Mouse (Mus musculus): ENCODE measurements at regions not wholly inside any gene's neighbourhood (a gene's known extent, or its start where the extent isn't known, plus 50 kb on each side); places are given as distances from the start of the nearest gene placed in this dataset.

GRCm38 (mm10) chr15:72377201-72377600 is 1457.2 kb upstream of the Gm6569 start:
- Histone ChIP-seq H3K36me3 (ENCODE audit: control insufficient read depth, insufficient read depth) (no peaks in the 10 kb centered on the region), H3K79me2 (ENCODE audit: control insufficient read depth, insufficient read depth) (no peaks in the 10 kb centered on the region), H3ac (ENCODE audit: control insufficient read depth, insufficient read length) (no peak overlapping the region), H3K4me2 (ENCODE audit: low read depth) (no peak overlapping the region), H3K4me3 (no peak overlapping the region), H3K27me3 (ENCODE audit: control insufficient read depth, insufficient read depth, insufficient read length) (no peaks in the 10 kb centered on the region)
- no peak for TF ChIP-seq POLR2A (IDR thresholded peaks at IDR 0.05; ENCODE audit: insufficient read length, low read depth)
- TF ChIP-seq MYOD1 (IDR thresholded peaks at IDR 0.05; ENCODE audit: control insufficient read depth in 1 of 3, insufficient read length in 2 of 3, low read depth in 2 of 3): no peak
- no peak for TF ChIP-seq POLR2AphosphoS2 (IDR thresholded peaks at IDR 0.05; ENCODE audit: insufficient read length, low read depth)
- no peak for TF ChIP-seq CEBPB (IDR thresholded peaks at IDR 0.05; ENCODE audit: insufficient read depth, poor library complexity, severe bottlenecking)
- TF ChIP-seq E2F4 (IDR thresholded peaks at IDR 0.05; ENCODE audit: insufficient read depth): no peak
- no peak for TF ChIP-seq MYOG (IDR thresholded peaks at IDR 0.05; ENCODE audit: control insufficient read depth in 1 of 3, insufficient read depth in 1 of 3, insufficient read length in 2 of 3, low read depth in 2 of 3)
- no peak for TF ChIP-seq MAX (IDR thresholded peaks at IDR 0.05; ENCODE audit: low read depth)
- no peak for TF ChIP-seq SRF (IDR thresholded peaks at IDR 0.05; ENCODE audit: control insufficient read depth, insufficient read length, low read depth)
- no peak for TF ChIP-seq TCF12 (IDR thresholded peaks at IDR 0.05; ENCODE audit: insufficient read depth, poor library complexity, severe bottlenecking)
- no peak for TF ChIP-seq REST (IDR thresholded peaks at IDR 0.05; ENCODE audit: insufficient read depth, insufficient read length)
- TF ChIP-seq USF1 (IDR thresholded peaks at IDR 0.05; ENCODE audit: low read depth): no peak
- no peak for TF ChIP-seq TCF3 (IDR thresholded peaks at IDR 0.05; ENCODE audit: insufficient read length, low read depth)

DNA sequence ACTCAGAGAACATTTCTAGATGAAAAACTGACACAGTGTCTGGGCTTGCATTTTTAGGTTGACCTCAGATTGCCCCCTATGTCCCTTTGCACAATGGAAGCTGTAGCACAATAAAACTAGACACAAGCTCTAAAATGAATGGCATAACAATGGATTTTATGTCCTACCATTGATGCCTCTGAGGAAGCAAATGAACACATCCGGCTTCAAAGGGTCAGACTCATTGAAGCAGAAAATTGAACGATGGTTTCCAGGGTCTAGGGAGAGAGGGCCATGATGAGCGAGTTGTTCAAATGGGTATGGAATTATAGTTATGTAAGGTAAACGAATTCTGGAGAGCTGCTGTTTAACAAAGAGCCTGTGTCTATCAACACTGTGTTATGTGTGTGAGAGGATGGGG is 1455.1 kb upstream of the Gm6569 start:
- Histone ChIP-seq H3ac (ENCODE audit: control insufficient read depth, insufficient read length) (no peak overlapping the region), H3K4me3 (no peak overlapping the region), H3K27me3 (ENCODE audit: control insufficient read depth, insufficient read depth, insufficient read length) (no peaks in the 10 kb centered on the region), H3K36me3 (ENCODE audit: control insufficient read depth, insufficient read depth) (no peaks in the 10 kb centered on the region), H3K4me2 (ENCODE audit: low read depth) (no peak overlapping the region), H3K79me2 (ENCODE audit: control insufficient read depth, insufficient read depth) (no peaks in the 10 kb centered on the region)
- TF ChIP-seq REST (IDR thresholded peaks at IDR 0.05; ENCODE audit: insufficient read depth, insufficient read length) (no peak), SRF (IDR thresholded peaks at IDR 0.05; ENCODE audit: control insufficient read depth, insufficient read length, low read depth) (no peak), POLR2AphosphoS2 (IDR thresholded peaks at IDR 0.05; ENCODE audit: insufficient read length, low read depth) (no peak), MYOG (IDR thresholded peaks at IDR 0.05; ENCODE audit: control insufficient read depth in 1 of 3, insufficient read depth in 1 of 3, insufficient read length in 2 of 3, low read depth in 2 of 3) (no peak), TCF3 (IDR thresholded peaks at IDR 0.05; ENCODE audit: insufficient read length, low read depth) (no peak), TCF12 (IDR thresholded peaks at IDR 0.05; ENCODE audit: insufficient read depth, poor library complexity, severe bottlenecking) (no peak), MYOD1 (IDR thresholded peaks at IDR 0.05; ENCODE audit: control insufficient read depth in 1 of 3, insufficient read length in 2 of 3, low read depth in 2 of 3) (no peak), CEBPB (IDR thresholded peaks at IDR 0.05; ENCODE audit: insufficient read depth, poor library complexity, severe bottlenecking) (no peak), POLR2A (IDR thresholded peaks at IDR 0.05; ENCODE audit: insufficient read length, low read depth) (no peak), MAX (IDR thresholded peaks at IDR 0.05; ENCODE audit: low read depth) (no peak)

DNA sequence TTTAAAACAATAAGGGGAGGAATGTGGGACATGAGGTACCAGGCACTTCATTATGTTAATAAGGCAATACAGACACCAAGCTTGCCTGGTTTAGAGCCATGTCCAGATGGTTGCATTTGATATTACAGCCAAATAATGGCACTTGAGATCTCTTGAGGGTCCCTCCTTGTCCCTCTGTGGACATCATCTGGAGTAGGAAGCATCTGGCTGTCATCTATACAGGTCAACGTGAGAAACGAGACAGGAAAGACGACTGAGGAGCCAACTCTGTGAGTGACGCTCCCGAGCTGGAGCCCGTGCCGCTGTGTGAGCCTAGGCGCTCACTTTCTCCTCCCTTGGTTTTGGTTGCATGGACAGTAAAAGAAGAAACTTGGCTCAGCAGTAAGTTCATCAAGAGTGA is 1453.2 kb upstream of the Gm6569 start:
- H3K79me2 ChIP-seq (ENCODE audit: control insufficient read depth, insufficient read depth): no peaks in the 10 kb centered on the region
- H3ac ChIP-seq (ENCODE audit: control insufficient read depth, insufficient read length): no peak overlapping the region
- no peak overlapping the region for H3K4me2 ChIP-seq (ENCODE audit: low read depth)
- TF ChIP-seq CEBPB (IDR thresholded peaks at IDR 0.05; ENCODE audit: insufficient read depth, poor library complexity, severe bottlenecking): no peak
- no peaks in the 10 kb centered on the region for H3K27me3 ChIP-seq (ENCODE audit: control insufficient read depth, insufficient read depth, insufficient read length)
- H3K36me3 ChIP-seq (ENCODE audit: control insufficient read depth, insufficient read depth): no peaks in the 10 kb centered on the region
- no peak overlapping the region for H3K4me3 ChIP-seq

GRCm38 (mm10) chr15:72381744-72382143 is 1452.6 kb upstream of the Gm6569 start:
- TF ChIP-seq SRF (IDR thresholded peaks at IDR 0.05; ENCODE audit: control insufficient read depth, insufficient read length, low read depth) (no peak), REST (IDR thresholded peaks at IDR 0.05; ENCODE audit: insufficient read depth, insufficient read length) (no peak), TCF12 (IDR thresholded peaks at IDR 0.05; ENCODE audit: insufficient read depth, poor library complexity, severe bottlenecking) (no peak), CEBPB (IDR thresholded peaks at IDR 0.05; ENCODE audit: insufficient read depth, poor library complexity, severe bottlenecking) (no peak), POLR2A (IDR thresholded peaks at IDR 0.05; ENCODE audit: insufficient read length, low read depth) (no peak), TCF3 (IDR thresholded peaks at IDR 0.05; ENCODE audit: insufficient read length, low read depth) (no peak), POLR2AphosphoS2 (IDR thresholded peaks at IDR 0.05; ENCODE audit: insufficient read length, low read depth) (no peak), E2F4 (IDR thresholded peaks at IDR 0.05; ENCODE audit: insufficient read depth) (no peak), MAX (IDR thresholded peaks at IDR 0.05; ENCODE audit: low read depth) (no peak), MYOD1 (IDR thresholded peaks at IDR 0.05; ENCODE audit: control insufficient read depth in 1 of 3, insufficient read length in 2 of 3, low read depth in 2 of 3) (no peak), USF1 (IDR thresholded peaks at IDR 0.05; ENCODE audit: low read depth) (no peak), MYOG (IDR thresholded peaks at IDR 0.05; ENCODE audit: control insufficient read depth in 1 of 3, insufficient read depth in 1 of 3, insufficient read length in 2 of 3, low read depth in 2 of 3) (no peak)
- no peaks in the 10 kb centered on the region for H3K79me2 ChIP-seq (ENCODE audit: control insufficient read depth, insufficient read depth)
- no peaks in the 10 kb centered on the region for H3K27me3 ChIP-seq (ENCODE audit: control insufficient read depth, insufficient read depth, insufficient read length)

GRCm38 (mm10) chr15:72382521-72382920 is 1451.8 kb upstream of the Gm6569 start:
- TF ChIP-seq SRF (IDR thresholded peaks at IDR 0.05; ENCODE audit: control insufficient read depth, insufficient read length, low read depth): no peak
- Histone ChIP-seq H3K4me2 (ENCODE audit: low read depth) (no peak overlapping the region), H3ac (ENCODE audit: control insufficient read depth, insufficient read length) (no peak overlapping the region), H3K79me2 (ENCODE audit: control insufficient read depth, insufficient read depth) (no peaks in the 10 kb centered on the region), H3K4me3 (no peak overlapping the region), H3K36me3 (ENCODE audit: control insufficient read depth, insufficient read depth) (no peaks in the 10 kb centered on the region), H3K27me3 (ENCODE audit: control insufficient read depth, insufficient read depth, insufficient read length) (no peaks in the 10 kb centered on the region)

More at GRCm38 (mm10) chr15:72381744-72382143, 1452.6 kb upstream of the Gm6569 start:
- no peak overlapping the region for H3K4me3 ChIP-seq
- H3K36me3 ChIP-seq (ENCODE audit: control insufficient read depth, insufficient read depth): no peaks in the 10 kb centered on the region
- no peak overlapping the region for H3K4me2 ChIP-seq (ENCODE audit: low read depth)
- no peak overlapping the region for H3ac ChIP-seq (ENCODE audit: control insufficient read depth, insufficient read length)

Data from myocyte (in vitro differentiated cells).